Mouse (Mus musculus): ENCODE data around the gene Nprl3.
A peak's percentile ranks its signal among the peaks of the same experiment; 100 is the strongest.

Nprl3 gene

DNA sequence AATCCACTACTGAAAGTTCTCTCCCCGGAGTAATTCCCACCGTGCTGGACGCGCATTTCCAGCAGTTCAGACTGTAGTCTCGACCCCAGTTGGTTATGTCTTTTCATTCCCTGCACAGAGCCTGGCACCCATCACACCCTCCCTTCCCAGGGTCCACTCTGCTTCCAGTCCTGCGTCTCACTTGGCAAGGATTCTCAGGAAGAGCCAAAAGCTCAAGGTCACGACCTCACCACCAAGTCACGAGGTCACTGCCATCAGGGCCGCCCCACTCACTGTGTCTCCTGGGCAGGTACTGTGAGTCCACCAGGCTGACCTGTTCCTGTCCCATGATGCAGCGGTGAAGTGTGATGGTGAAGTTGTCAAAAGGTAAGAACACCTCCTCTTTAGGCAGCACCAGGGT, 73.4 kb downstream of the Nprl3 start:
- no peak for DNase-seq

DNA sequence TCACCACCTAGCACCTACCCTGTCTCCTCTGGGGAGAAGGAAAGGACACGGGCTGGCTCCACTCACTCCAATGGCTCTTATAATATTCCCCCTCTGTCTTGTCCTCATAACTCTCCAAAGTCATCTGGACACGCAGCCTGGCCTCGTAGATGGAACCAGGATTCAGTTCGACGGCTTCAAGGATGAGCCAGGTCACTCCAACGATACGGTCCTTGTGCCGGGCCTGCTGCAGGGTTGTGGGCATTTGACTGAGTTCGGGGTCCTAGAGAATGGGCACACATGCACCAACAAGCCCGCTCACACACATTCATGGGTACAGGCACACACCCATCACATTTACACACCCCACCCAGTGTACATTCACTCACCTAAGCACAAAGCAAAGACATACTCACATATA, 74.4 kb downstream of the Nprl3 start:
- DNase-seq = no peak

DNA sequence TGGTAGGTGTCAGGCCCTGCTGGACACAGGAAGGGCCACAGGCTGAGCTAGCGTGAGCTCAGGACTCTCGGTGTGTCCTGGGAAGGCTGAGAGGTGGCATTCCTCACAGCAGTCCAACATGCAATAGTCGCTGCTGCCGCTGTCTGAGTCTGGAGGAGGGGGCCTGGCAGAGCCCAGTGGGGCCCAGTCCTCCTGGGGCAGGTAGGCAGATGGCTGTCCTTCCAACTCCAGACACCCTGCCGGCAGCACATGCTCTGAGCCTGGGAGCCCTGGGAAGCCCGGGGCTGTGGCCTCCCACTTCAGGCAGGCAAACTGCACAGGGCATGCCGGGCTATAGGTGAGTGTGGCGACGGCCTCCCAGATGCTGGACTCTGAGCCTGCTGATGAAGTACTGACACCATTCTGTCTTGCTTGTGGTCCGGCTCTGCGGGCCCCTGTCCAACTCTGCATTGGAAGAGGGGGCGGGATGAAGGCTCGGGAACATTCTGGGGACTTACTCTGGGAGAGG, 76.8 kb downstream of the Nprl3 start:
- no peak for DNase-seq

DNA sequence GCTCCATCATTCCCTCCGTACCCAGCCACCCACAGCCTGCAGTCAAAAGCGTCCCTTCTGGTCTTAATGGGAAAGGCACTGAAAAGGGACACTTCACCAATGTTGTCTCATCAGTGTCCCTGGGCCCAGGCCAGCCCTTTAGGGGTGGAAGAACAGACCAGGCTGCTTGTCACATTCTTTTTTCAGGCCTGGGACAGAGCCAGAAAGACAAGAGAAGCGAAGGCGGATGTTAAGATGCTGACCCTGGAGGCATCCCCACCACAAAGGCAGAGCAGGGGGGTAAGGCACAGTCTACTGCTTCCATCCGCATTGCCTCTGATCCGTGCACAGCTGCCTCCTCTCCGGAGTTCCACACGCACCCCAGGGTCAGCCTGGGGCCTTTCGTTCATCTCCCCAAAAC, 77.4 kb downstream of the Nprl3 start:
- DNase-seq = no peak

DNA sequence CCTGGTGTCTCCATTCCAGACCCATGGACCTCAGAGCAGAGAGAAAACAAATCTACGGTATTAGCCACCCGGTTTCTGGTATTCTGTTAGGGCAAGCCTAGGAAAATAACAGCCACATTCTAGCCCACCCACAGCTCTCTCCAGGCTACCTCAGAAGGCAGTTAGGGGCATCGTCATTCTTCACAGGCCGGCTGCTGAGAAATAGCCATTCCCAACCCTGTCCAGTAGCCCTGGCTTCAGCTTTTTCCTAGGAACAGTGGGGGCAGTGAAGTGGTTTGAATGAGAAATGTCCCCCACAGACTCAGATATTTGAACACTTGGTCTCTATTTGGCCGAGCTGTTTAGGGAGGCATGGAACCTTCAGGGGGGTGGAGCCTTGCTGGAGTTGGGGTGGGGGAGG, 78.1 kb downstream of the Nprl3 start:
- no peak for DNase-seq

DNA sequence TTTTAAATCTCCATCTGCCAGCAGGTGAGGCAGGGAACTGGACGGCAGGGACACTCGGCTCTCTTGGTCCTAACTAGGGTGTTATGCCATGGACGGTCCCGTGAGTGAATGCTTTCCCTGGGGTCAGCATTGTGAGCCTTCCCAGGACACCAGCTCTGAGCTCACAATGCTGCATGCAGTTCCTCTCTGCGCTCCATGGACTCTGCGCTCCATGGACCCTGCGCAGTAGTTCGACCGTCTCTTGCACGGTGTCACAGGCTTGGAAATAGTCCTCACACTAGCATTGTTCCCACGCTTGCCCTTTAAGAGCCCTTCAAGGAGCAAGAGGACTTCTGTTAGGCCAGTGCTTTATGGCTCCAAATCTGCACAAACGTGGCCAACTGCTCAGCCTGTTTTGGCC, 78.6 kb downstream of the Nprl3 start:
- DNase-seq = no peak

DNA sequence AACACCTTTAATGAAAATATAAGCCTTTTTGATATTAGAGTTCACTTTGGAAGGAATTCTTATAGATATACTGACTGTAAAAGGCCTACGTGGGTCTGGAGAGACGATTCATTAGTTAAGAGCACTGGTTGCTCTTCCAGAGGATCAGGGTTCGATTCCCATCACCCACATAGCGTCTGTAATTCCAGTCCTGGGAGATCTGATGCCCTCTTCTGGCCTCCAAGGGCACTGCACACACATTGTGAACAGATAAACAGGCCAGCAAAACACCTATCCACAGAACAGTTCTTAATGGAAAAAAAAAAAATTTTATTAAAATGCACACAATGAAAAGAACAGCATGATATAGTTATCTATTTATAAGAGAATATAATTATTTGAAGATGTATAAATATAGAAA, 80.3 kb downstream of the Nprl3 start:
- no peak for DNase-seq

DNA sequence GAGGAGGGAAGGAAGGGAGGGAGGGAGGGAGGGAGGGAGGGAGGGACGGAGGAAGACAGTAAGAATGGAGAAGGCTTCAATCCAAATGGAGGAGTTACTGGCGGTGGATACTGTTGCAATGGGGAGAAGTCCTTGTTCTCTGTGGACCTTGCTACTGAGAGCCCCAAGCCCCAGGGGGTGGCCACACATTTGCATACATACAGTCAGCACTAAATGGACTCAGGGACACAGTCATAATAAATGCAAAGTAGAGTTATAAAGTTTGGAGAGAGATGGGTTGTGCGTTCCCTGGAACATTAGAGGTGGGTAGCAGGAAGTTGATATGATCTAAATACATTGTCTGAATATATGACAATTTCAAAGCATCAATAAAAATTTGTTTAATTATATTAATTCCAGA, 81.5 kb downstream of the Nprl3 start:
- no peak for DNase-seq

DNA sequence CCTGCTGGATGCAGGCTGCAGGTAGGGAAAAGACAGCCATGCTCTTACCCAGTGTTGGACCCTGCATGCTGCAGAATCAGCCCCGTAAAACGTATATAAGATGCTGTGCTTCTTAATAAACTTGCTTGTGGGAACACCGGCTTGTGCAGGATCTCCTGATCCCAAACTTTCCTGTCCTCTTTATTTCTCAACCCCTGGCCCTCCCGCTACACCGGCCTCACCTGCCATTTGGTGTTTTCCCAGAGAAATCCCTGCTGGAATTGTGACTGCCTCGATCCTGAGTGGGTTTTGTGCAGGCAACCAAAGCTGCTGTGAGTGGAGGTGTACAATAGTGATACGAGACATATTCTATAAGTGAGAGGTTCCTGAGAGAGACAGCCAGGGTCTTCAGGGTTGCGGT, 83.0 kb downstream of the Nprl3 start:
- no peak for DNase-seq

DNA sequence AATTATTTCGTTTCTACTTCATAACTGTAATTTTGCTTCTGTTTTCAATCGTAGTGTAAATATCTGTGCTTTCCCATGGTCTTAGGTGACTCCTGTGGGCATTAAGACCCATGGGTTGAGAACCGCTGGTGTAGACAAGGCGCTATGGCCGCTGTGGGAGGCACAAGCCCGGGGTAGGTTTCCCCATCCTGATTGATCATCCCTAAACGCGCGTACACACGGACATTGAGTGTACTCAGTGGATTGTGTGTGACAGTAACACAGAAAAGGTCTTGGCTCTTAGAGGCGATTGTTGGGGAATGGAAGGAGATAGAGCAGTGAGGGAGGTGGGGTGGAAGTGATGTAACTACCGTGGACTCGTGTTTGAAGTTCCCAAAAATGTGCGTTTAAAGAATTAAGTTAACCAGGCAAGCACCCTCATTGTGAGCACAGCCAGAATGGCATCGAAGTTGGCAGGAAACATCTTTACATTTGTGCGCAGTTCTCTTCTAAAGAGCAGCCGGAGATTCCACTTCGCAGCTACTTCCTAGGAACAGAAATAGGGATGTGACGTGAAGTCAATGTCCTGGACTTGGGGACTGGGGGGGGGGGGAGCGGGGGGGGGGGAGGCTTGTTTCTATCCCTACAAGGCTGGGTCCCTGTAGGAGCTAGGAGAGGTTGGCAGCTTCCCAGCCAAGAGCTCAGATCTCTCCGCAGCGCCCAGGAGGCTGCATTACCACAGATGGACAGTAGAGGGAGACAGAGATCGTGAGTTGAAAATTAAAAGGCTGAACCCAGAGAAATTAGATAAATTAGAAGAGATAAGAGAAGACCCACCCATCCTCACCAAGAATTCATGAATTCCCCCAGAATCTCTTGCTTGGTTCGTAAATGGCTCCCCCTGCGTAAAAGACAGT, 85.3 kb downstream of the Nprl3 start:
- DNase-seq = peak; percentile 88

DNA sequence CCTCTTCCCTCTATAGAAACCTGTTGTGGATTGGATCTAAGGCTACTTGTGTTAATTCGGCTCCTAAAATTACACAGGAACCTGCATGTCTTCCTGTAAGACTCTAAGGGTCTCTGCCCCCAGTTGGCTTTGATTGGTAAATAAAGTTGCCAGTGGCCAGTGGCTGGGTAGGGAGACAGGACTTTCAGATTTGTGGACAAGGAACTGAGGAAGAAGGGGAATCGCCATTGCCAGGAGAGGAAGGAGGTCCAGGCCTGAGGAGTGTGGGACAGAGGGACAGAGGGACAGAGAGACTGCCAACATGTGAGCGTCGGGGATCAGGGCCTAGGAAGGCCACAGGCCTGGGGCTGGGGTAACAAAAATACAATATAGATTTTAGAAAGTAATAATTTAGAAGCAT, 86.3 kb downstream of the Nprl3 start:
- DNase-seq = no peak

DNA sequence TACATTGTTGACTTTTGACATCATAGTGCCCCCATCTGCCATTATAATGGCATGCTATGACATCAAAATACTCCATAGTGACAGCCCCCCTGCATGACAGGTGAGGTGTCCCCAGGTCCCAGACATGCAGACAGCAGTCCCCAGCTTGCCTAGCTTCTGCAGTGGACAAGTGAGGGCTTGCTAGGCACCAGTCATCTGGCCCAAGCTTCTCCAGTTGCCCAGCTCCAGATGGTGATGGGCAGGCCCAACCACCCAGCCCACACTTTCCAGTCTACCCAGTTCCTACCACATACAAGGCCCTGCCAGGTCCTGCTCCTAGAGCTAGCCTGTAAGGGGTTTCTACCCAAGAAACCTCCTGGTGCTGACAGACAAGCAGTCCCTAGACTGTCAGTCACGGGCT, 89.0 kb downstream of the Nprl3 start:
- no peak for DNase-seq
